Mouse (Mus musculus) left cerebral cortex, adult 11 months (tissue): ENCODE results near the gene Elavl3.
"Not testable (repeated sequence)": the region's sequence is repeated elsewhere in the genome, so short reads cannot be mapped to it uniquely, and the experiment has no call there.

Source experiments
- DNase-seq: peaks from one replicate; pipeline ENCODE4 v3.0.0; 2022; ENCODE audit warnings: low spot score

Gene Elavl3

GRCm38 (mm10) chr9:22051958-22052254, at the start of gene Elavl3:
TSS of gene Elavl3 (minus strand) at chr9:22052023.
- peak; percentile 63 for DNase-seq

GRCm38 (mm10) chr9:22099922-22100321, 48.1 kb upstream of the Elavl3 start:
- DNase-seq = no peak

GRCm38 (mm10) chr9:22098993-22099696, 47.3 kb upstream of the Elavl3 start, which contains the start of gene Cnn1:
TSS of gene Cnn1 (plus strand) at chr9:22099216.
- DNase-seq = no peak

- peak; percentile 40 for DNase-seq
Measured at GRCm38 (mm10) chr9:22095854-22096307, 44.1 kb upstream of the Elavl3 start.

GRCm38 (mm10) chr9:22092746-22093145, 40.9 kb upstream of the Elavl3 start:
- DNase-seq = no peak

- no peak for DNase-seq
Measured at GRCm38 (mm10) chr9:22089986-22090385, 38.2 kb upstream of the Elavl3 start.

GRCm38 (mm10) chr9:22089281-22089680, 37.5 kb upstream of the Elavl3 start:
- no peak for DNase-seq

- no peak for DNase-seq
Measured at GRCm38 (mm10) chr9:22087034-22087618, 35.3 kb upstream of the Elavl3 start.

- no peak for DNase-seq
Measured at GRCm38 (mm10) chr9:22086012-22086411, 34.2 kb upstream of the Elavl3 start.

GRCm38 (mm10) chr9:22085022-22085834, 33.4 kb upstream of the Elavl3 start, which contains the start of gene Ecsit:
TSS of gene Ecsit (minus strand) at chr9:22085438.
- DNase-seq = peak; percentile 97

- no peak for DNase-seq
Measured at GRCm38 (mm10) chr9:22084667-22085021, 32.8 kb upstream of the Elavl3 start.

GRCm38 (mm10) chr9:22076223-22076622, 24.4 kb upstream of the Elavl3 start:
- no peak for DNase-seq

- not testable (repeated sequence) for DNase-seq
Measured at GRCm38 (mm10) chr9:22075778-22076177, 24.0 kb upstream of the Elavl3 start.

GRCm38 (mm10) chr9:22072276-22072675, 20.5 kb upstream of the Elavl3 start:
- DNase-seq = no peak

- peak; percentile 93 for DNase-seq
Measured at GRCm38 (mm10) chr9:22070791-22071573, 19.2 kb upstream of the Elavl3 start, which contains the start of the genes Gm49318 and Zfp653. TSS of gene Gm49318 (minus strand) at chr9:22071259. TSS of gene Zfp653 (minus strand) at chr9:22071376.

GRCm38 (mm10) chr9:22069881-22070553, 18.2 kb upstream of the Elavl3 start:
- no peak for DNase-seq

GRCm38 (mm10) chr9:22067195-22067594, 15.4 kb upstream of the Elavl3 start:
- DNase-seq = no peak

GRCm38 (mm10) chr9:22066433-22066832, 14.6 kb upstream of the Elavl3 start:
- no peak for DNase-seq

GRCm38 (mm10) chr9:22065642-22066041, 13.8 kb upstream of the Elavl3 start:
- DNase-seq = no peak

GRCm38 (mm10) chr9:22064341-22064740, 12.5 kb upstream of the Elavl3 start:
- DNase-seq = no peak

GRCm38 (mm10) chr9:22061339-22061738, 9.5 kb upstream of the Elavl3 start:
- no peak for DNase-seq
